Mouse (Mus musculus): ENCODE data around the gene Pm20d1.

Pm20d1 gene

GRCm38 (mm10) chr1:131765357-131766001 lies 31.7 kb upstream of the Pm20d1 start:
- Histone ChIP-seq H3K4me1 (replicated peaks; ENCODE audit: low read depth, low read length) (peaks cover 10% of the 10 kb centered on the region), H3K4me3 (replicated peaks; ENCODE audit: low read length) (no peak overlapping the region), H3K27me3 (ENCODE audit: insufficient read depth, low read length) (peaks cover 22% of the 10 kb centered on the region), H3K36me3 (ENCODE audit: insufficient read depth, low read length) (no peaks in the 10 kb centered on the region), H3K9me3 (ENCODE audit: low read length) (peaks cover 1% of the 10 kb centered on the region; the same call in 1 of the 2 replicates)
- TF ChIP-seq POU5F1 (IDR thresholded peaks at IDR 0.05; ENCODE audit: borderline replicate concordance, low read length), result no peak
- no peak for TF ChIP-seq NANOG (IDR thresholded peaks at IDR 0.05; ENCODE audit: borderline replicate concordance, low read length)
- TF ChIP-seq CTCF (conservative IDR thresholded peaks at IDR 0.05; ENCODE audit: low read length), result peak; percentile 92

- H3K4me3 ChIP-seq (replicated peaks; ENCODE audit: low read length), result no peak overlapping the region
- H3K36me3 ChIP-seq (ENCODE audit: insufficient read depth, low read length), result no peaks in the 10 kb centered on the region
- peaks cover 16% of the 10 kb centered on the region for H3K27me3 ChIP-seq (ENCODE audit: insufficient read depth, low read length)
- H3K4me1 ChIP-seq (replicated peaks; ENCODE audit: low read depth, low read length), result peaks cover 10% of the 10 kb centered on the region
- TF ChIP-seq NANOG (IDR thresholded peaks at IDR 0.05; ENCODE audit: borderline replicate concordance, low read length), result no peak
- TF ChIP-seq POU5F1 (IDR thresholded peaks at IDR 0.05; ENCODE audit: borderline replicate concordance, low read length), result no peak
- no peak for TF ChIP-seq CTCF (conservative IDR thresholded peaks at IDR 0.05; ENCODE audit: low read length)
- H3K9me3 ChIP-seq (ENCODE audit: low read length), result no peaks in the 10 kb centered on the region
Measured at GRCm38 (mm10) chr1:131769296-131769695, 27.9 kb upstream of the Pm20d1 start.

GRCm38 (mm10) chr1:131770656-131771055 lies 26.5 kb upstream of the Pm20d1 start:
- H3K4me3 ChIP-seq (replicated peaks; ENCODE audit: low read length), result no peak overlapping the region

GRCm38 (mm10) chr1:131771440-131771839 lies 25.7 kb upstream of the Pm20d1 start:
- Histone ChIP-seq H3K4me1 (replicated peaks; ENCODE audit: low read depth, low read length) (no peaks in the 10 kb centered on the region), H3K9me3 (ENCODE audit: low read length) (no peaks in the 10 kb centered on the region), H3K27me3 (ENCODE audit: insufficient read depth, low read length) (peaks cover 12% of the 10 kb centered on the region; the same call in 1 of the 2 replicates), H3K4me3 (replicated peaks; ENCODE audit: low read length) (no peak overlapping the region), H3K36me3 (ENCODE audit: insufficient read depth, low read length) (no peaks in the 10 kb centered on the region)
- TF ChIP-seq CTCF (conservative IDR thresholded peaks at IDR 0.05; ENCODE audit: low read length), result no peak
- TF ChIP-seq NANOG (IDR thresholded peaks at IDR 0.05; ENCODE audit: borderline replicate concordance, low read length), result no peak
- no peak for TF ChIP-seq POU5F1 (IDR thresholded peaks at IDR 0.05; ENCODE audit: borderline replicate concordance, low read length)

More at GRCm38 (mm10) chr1:131770656-131771055, 26.5 kb upstream of the Pm20d1 start:
- Histone ChIP-seq H3K4me1 (replicated peaks; ENCODE audit: low read depth, low read length) (0 out of 2 replicates have a peak, but pooled peaks cover 2% of the 10 kb centered on the region), H3K9me3 (ENCODE audit: low read length) (no peaks in the 10 kb centered on the region), H3K27me3 (ENCODE audit: insufficient read depth, low read length) (peaks cover 12% of the 10 kb centered on the region; the same call in 1 of the 2 replicates), H3K36me3 (ENCODE audit: insufficient read depth, low read length) (no peaks in the 10 kb centered on the region)
- TF ChIP-seq POU5F1 (IDR thresholded peaks at IDR 0.05; ENCODE audit: borderline replicate concordance, low read length) (no peak), CTCF (conservative IDR thresholded peaks at IDR 0.05; ENCODE audit: low read length) (no peak), NANOG (IDR thresholded peaks at IDR 0.05; ENCODE audit: borderline replicate concordance, low read length) (no peak)

GRCm38 (mm10) chr1:131794591-131794990 lies 2.6 kb upstream of the Pm20d1 start:
- Histone ChIP-seq H3K36me3 (ENCODE audit: insufficient read depth, low read length) (no peaks in the 10 kb centered on the region), H3K27me3 (ENCODE audit: insufficient read depth, low read length) (0 out of 2 replicates have a peak, but pooled peaks cover 7% of the 10 kb centered on the region), H3K9me3 (ENCODE audit: low read length) (no peaks in the 10 kb centered on the region), H3K4me1 (replicated peaks; ENCODE audit: low read depth, low read length) (peaks cover 20% of the 10 kb centered on the region), H3K4me3 (replicated peaks; ENCODE audit: low read length) (no peak overlapping the region)
- TF ChIP-seq CTCF (conservative IDR thresholded peaks at IDR 0.05; ENCODE audit: low read length) (no peak), POU5F1 (IDR thresholded peaks at IDR 0.05; ENCODE audit: borderline replicate concordance, low read length) (no peak), NANOG (IDR thresholded peaks at IDR 0.05; ENCODE audit: borderline replicate concordance, low read length) (no peak)

- no peaks in the 10 kb centered on the region for H3K36me3 ChIP-seq (ENCODE audit: insufficient read depth, low read length)
- peaks cover 26% of the 10 kb centered on the region for H3K4me1 ChIP-seq (replicated peaks; ENCODE audit: low read depth, low read length)
- 0 out of 2 replicates have a peak, but pooled peaks cover 7% of the 10 kb centered on the region for H3K27me3 ChIP-seq (ENCODE audit: insufficient read depth, low read length)
- H3K9me3 ChIP-seq (ENCODE audit: low read length), result no peaks in the 10 kb centered on the region
- H3K4me3 ChIP-seq (replicated peaks; ENCODE audit: low read length), result no peak overlapping the region
- TF ChIP-seq POU5F1 (IDR thresholded peaks at IDR 0.05; ENCODE audit: borderline replicate concordance, low read length), result no peak
- no peak for TF ChIP-seq CTCF (conservative IDR thresholded peaks at IDR 0.05; ENCODE audit: low read length)
- TF ChIP-seq NANOG (IDR thresholded peaks at IDR 0.05; ENCODE audit: borderline replicate concordance, low read length), result no peak
Measured at GRCm38 (mm10) chr1:131795171-131795570, 2.0 kb upstream of the Pm20d1 start.

- Histone ChIP-seq H3K9me3 (ENCODE audit: low read length) (no peaks in the 10 kb centered on the region), H3K36me3 (ENCODE audit: insufficient read depth, low read length) (peaks cover 25% of the 10 kb centered on the region), H3K4me3 (replicated peaks; ENCODE audit: low read length) (no peak overlapping the region), H3K4me1 (replicated peaks; ENCODE audit: low read depth, low read length) (peaks cover 27% of the 10 kb centered on the region), H3K27me3 (ENCODE audit: insufficient read depth, low read length) (peaks cover 9% of the 10 kb centered on the region; the same call in 1 of the 2 replicates)
- TF ChIP-seq CTCF (conservative IDR thresholded peaks at IDR 0.05; ENCODE audit: low read length), result no peak
- no peak for TF ChIP-seq NANOG (IDR thresholded peaks at IDR 0.05; ENCODE audit: borderline replicate concordance, low read length)
- no peak for TF ChIP-seq POU5F1 (IDR thresholded peaks at IDR 0.05; ENCODE audit: borderline replicate concordance, low read length)
Measured at GRCm38 (mm10) chr1:131800001-131800400, 2.8 kb downstream of the Pm20d1 start.

GRCm38 (mm10) chr1:131801071-131801470 lies 3.9 kb downstream of the Pm20d1 start:
- peaks cover 9% of the 10 kb centered on the region; the same call in 1 of the 2 replicates for H3K27me3 ChIP-seq (ENCODE audit: insufficient read depth, low read length)
- H3K36me3 ChIP-seq (ENCODE audit: insufficient read depth, low read length), result peaks cover 27% of the 10 kb centered on the region
- no peak overlapping the region for H3K4me3 ChIP-seq (replicated peaks; ENCODE audit: low read length)
- TF ChIP-seq POU5F1 (IDR thresholded peaks at IDR 0.05; ENCODE audit: borderline replicate concordance, low read length) (no peak), NANOG (IDR thresholded peaks at IDR 0.05; ENCODE audit: borderline replicate concordance, low read length) (no peak), CTCF (conservative IDR thresholded peaks at IDR 0.05; ENCODE audit: low read length) (no peak)
- no peaks in the 10 kb centered on the region for H3K9me3 ChIP-seq (ENCODE audit: low read length)
- H3K4me1 ChIP-seq (replicated peaks; ENCODE audit: low read depth, low read length), result peaks cover 27% of the 10 kb centered on the region

All from E14TG2a.4 (cell line).